Mouse (Mus musculus) stomach, postnatal 0 days (tissue): ENCODE measurements around the gene Mgll. TPM values are rescaled to one million over a fixed set of nuclear protein-coding genes. Genes with fewer than 3 reads are reported as not detected.

Source experiments
- ATAC-seq: fragments of 200-750 bp; cut with Nextera tagmentation; 2 replicates; pipeline ENCODE4 v1.8.0; 2017; ENCODE audit not compliant: low FRiP score, low TSS enrichment
- DNase-seq: peaks from one replicate; pipeline ENCODE4 v3.0.0-alpha.2; 2016; ENCODE audit warnings: low spot score
- H3K27ac ChIP-seq: fragments of 300-500 bp; sonication (generic); replicated peaks from 2 replicates; pipeline ENCODE4 v1.5.1; 2014; ENCODE audit warnings: mild to moderate bottlenecking, control low read depth
- H3K27me3 ChIP-seq: fragments of 300-500 bp; sonication (generic); 2 replicates; pipeline ENCODE4 v1.6.1; 2014; ENCODE audit warnings: low read length; ENCODE audit not compliant: control insufficient read depth, insufficient read depth
- H3K36me3 ChIP-seq: fragments of 300-500 bp; sonication (generic); 2 replicates; pipeline ENCODE4 v1.6.1; 2014; ENCODE audit warnings: low read length, mixed read lengths; ENCODE audit not compliant: control insufficient read depth, insufficient read depth
- H3K4me1 ChIP-seq: fragments of 300-500 bp; sonication (generic); replicated peaks from 2 replicates; pipeline ENCODE4 v1.6.1; 2014; ENCODE audit warnings: antibody characterized with exemption; ENCODE audit not compliant: control insufficient read depth, insufficient read depth
- H3K4me2 ChIP-seq: fragments of 300-500 bp; sonication (generic); replicated peaks from 2 replicates; pipeline ENCODE4 v1.6.1; 2014; ENCODE audit warnings: low read depth, mild to moderate bottlenecking, control low read depth, moderate library complexity
- H3K4me3 ChIP-seq: fragments of 300-500 bp; sonication (generic); 2 replicates; pipeline ENCODE4 v1.5.1; 2014; ENCODE audit warnings: low read depth, low read length, control low read depth
- H3K9ac ChIP-seq: fragments of 300-500 bp; sonication (generic); 2 replicates; pipeline ENCODE4 v1.6.1; 2014; ENCODE audit warnings: mild to moderate bottlenecking, low read length, control low read depth, mixed read lengths
- H3K9me3 ChIP-seq: fragments of 300-500 bp; sonication (generic); 2 replicates; pipeline ENCODE4 v1.6.1; 2016; ENCODE audit warnings: low read length; ENCODE audit not compliant: control insufficient read depth
- CTCF ChIP-seq: IDR thresholded peaks from 2 replicates; pipeline ENCODE4 v1.5.1; 2016; ENCODE audit warnings: antibody characterized with exemption, low read depth, mild to moderate bottlenecking, moderate library complexity
- EP300 ChIP-seq: optimal IDR thresholded peaks from 2 replicates; pipeline ENCODE3; 2016; ENCODE audit warnings: antibody characterized with exemption
- WGBS: fragments of 180-500 bp; shearing (Covaris S2); extraction: QIAGEN DNeasy Blood & Tissue Kit; methylation state at CpG from one replicate; pipeline ENCODE4 v1.1.7; 2014; 5-methylcytosine and 5-hydroxymethylcytosine counted together
- polyA plus RNA-seq: library from polyadenylated mRNA; unstranded; fragments of >200 nt; fragmentation: Nextera tagmentation; extraction: Ambion mirVana; gene quantifications from 2 replicates; pipeline ENCODE4 v1.2.1, GENCODE M21; 2015

Mgll gene
- polyA plus RNA-seq, 1 experiment from 2014 or later, result 117 TPM

DNA sequence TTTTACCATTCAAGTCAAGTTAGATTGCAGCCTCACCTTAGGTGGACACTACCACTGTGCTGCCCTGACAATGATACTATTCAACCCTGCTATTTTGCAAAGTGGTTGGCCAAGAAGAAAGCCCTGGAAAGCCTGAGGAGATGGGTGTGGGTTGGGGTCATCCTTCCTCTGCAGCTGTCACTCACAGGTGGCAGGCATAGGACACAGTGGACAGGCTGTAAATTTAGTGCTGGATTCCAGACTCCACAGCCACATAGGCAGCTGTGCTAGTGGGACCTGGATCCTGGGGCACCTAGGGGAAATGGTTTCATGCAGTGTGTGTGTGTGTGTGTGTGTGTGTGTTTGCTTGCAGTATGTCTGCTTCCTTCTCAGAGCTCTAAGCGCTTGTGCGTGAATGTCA lies 1.3 kb upstream of the Mgll start:
- no peak for TF ChIP-seq EP300
- no peak for TF ChIP-seq CTCF
- no peaks in the 10 kb centered on the region for H3K36me3 ChIP-seq
- H3K27ac ChIP-seq, result no peak overlapping the region
- ATAC-seq (no peak), DNase-seq (no peak)
- H3K4me2 ChIP-seq, result no peak overlapping the region
- no peaks in the 10 kb centered on the region for H3K9me3 ChIP-seq
- H3K27me3 ChIP-seq, result no peaks in the 10 kb centered on the region
- WGBS, result 96% methylated on average over 2 of the region's 2 CpGs
- H3K4me1 ChIP-seq, result 0 out of 2 replicates have a peak, but pooled peaks cover 2% of the 10 kb centered on the region
- no peak overlapping the region for H3K9ac ChIP-seq
- no peak overlapping the region for H3K4me3 ChIP-seq

DNA sequence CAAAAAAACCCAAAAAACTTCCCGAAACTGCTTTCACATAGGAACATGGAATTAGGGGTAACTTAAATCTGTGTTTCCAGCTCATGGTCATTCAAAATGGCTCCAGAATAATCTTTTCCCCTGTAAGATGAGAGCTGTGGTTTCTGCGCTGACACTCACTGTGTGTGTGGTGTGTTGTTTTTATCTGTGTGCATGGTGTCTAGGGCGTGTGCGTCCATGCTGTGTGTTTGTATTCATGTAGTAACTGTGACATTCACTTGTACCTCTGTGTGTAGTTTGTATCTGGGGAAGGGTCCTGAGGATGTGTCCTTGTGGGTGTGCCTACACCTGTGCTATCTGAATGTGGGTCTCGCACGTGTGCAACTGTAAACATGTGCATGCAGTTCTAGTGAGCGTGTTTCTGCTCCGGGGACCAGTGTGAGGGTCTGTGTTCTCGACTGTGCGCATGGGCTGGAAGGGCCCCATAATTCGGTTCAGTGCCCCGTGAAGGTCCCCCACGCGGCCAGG lies 353 bp upstream of the Mgll start:
- DNase-seq, result no peak
- Histone ChIP-seq H3K4me3 (peak overlapping the region; percentile 81), H3K9ac (peak overlapping the region; percentile 84), H3K27ac (peak overlapping the region; percentile 82), H3K27me3 (no peaks in the 10 kb centered on the region), H3K4me1 (0 out of 2 replicates have a peak, but pooled peaks cover 2% of the 10 kb centered on the region), H3K9me3 (no peaks in the 10 kb centered on the region), H3K4me2 (peak overlapping the region; percentile 94), H3K36me3 (no peaks in the 10 kb centered on the region)
- ATAC-seq, result no peak
- 27% methylated on average over 14 of the region's 14 CpGs for WGBS
- TF ChIP-seq CTCF (no peak), EP300 (no peak)

DNA sequence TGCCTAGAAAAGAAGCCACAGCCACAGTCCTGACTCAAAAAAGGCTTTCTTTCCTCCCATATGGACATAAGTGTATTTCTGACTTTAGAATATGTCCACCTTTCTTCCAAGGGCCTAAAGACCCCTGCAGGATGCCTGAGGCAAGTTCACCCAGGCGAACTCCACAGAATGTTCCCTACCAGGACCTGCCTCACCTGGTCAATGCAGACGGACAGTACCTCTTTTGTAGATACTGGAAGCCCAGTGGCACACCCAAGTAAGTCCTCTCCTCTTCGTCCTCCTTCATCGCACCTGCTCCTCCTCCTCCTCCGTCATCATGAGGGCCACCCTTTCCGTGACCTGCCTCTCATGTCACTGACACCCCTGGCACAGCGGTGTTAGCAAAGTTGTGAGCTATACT lies 1.4 kb downstream of the Mgll start:
- 0 out of 2 replicates have a peak, but pooled peaks cover 2% of the 10 kb centered on the region for H3K4me1 ChIP-seq
- H3K27ac ChIP-seq, result 0 out of 2 replicates have a peak overlapping the region, but pooled peaks have one; percentile 13
- H3K9ac ChIP-seq, result peak overlapping the region; percentile 48
- peak overlapping the region; percentile 81 for H3K4me3 ChIP-seq
- H3K36me3 ChIP-seq, result no peaks in the 10 kb centered on the region
- peak overlapping the region; percentile 94 for H3K4me2 ChIP-seq
- no peaks in the 10 kb centered on the region for H3K27me3 ChIP-seq
- no peaks in the 10 kb centered on the region for H3K9me3 ChIP-seq
- no peak for DNase-seq
- TF ChIP-seq EP300, result no peak
- TF ChIP-seq CTCF, result peak; percentile 67
- 47% methylated on average over 7 of the region's 7 CpGs for WGBS
- no peak for ATAC-seq

DNA sequence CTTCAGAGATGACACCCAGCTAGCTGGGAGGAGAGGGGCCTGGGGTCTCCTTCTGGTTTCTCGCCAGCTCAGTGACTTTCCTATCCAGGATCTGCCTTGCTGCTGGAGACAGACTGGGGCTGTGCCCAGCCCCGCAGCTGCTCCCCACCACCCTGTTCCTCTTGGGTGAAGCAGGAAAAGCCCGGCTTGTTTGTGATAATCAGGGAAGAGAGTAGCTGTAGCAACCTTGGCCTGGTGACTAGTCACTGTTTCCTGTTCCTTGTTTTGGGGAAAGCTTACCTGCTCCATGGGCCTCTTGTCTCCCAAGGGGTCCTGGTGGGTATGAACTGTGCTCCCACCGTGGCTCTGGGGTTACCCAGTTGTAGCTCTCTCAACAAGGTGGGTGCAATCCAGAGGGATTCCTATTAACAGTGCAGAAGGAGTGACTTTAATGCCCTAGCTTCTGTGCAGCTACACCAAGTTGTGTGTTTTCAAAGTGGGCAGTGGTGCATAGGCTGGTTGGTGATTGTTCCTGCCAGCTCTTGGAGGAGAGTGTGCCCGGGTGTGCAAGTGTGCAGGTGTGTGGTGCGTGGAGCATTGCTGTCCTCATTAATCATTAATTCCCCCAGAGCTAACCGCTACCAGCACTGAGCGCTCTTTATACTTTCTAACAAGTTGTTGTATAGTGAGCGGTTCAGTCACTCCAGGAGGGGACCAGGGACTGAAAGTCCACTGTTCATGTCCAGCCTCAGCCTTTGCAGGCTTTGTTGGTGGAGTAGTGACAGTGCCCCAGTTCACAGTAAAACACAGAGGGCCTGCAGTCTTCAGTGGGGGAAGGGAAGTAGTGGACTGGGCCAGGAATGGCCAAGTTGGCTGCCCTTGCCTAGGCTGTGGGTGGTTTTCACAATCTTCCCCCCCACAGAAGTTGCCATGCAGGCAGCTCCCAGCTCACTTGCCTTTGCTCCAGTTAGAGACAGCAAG lies 2.3 kb downstream of the Mgll start:
- no peak for ATAC-seq
- no peak for TF ChIP-seq EP300
- TF ChIP-seq CTCF, result no peak
- WGBS, result 49% methylated on average over 9 of the region's 9 CpGs
- peak overlapping the region; percentile 81 for H3K4me3 ChIP-seq
- H3K9me3 ChIP-seq, result no peaks in the 10 kb centered on the region
- 0 out of 2 replicates have a peak, but pooled peaks cover 2% of the 10 kb centered on the region for H3K4me1 ChIP-seq
- no peak for DNase-seq
- H3K9ac ChIP-seq, result peak overlapping the region; percentile 53
- peak overlapping the region; percentile 94 for H3K4me2 ChIP-seq
- peak overlapping the region; percentile 26; the same call in 1 of the 2 replicates for H3K27ac ChIP-seq
- no peaks in the 10 kb centered on the region for H3K27me3 ChIP-seq
- H3K36me3 ChIP-seq, result no peaks in the 10 kb centered on the region

DNA sequence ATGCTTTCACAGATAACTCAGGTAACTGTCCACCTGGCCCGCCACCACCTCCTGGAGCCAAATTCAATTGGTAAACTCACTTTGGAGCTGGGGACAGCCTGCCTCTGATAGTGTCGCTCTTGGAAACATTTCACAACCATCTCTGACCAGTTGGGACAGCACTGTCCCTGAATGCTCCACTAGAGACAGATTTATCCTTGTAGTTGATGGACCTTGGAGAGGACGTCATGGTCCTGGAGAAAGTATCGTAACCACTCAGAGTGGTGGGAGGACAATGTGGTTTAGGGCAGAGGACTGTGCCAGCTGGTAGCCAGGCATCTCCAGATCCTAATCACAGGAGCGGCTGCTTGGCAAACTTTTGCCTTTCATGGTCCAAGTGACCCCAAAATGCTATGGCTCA lies 3.3 kb downstream of the Mgll start:
- no peak for ATAC-seq
- no peaks in the 10 kb centered on the region for H3K27me3 ChIP-seq
- no peak for DNase-seq
- 85% methylated on average over 5 of the region's 5 CpGs for WGBS
- H3K4me1 ChIP-seq, result peaks cover 9% of the 10 kb centered on the region
- no peaks in the 10 kb centered on the region for H3K36me3 ChIP-seq
- H3K9me3 ChIP-seq, result no peaks in the 10 kb centered on the region
- H3K9ac ChIP-seq, result no peak overlapping the region
- H3K27ac ChIP-seq, result no peak overlapping the region
- peak overlapping the region; percentile 94 for H3K4me2 ChIP-seq
- TF ChIP-seq CTCF (no peak), EP300 (no peak)
- H3K4me3 ChIP-seq, result no peak overlapping the region

DNA sequence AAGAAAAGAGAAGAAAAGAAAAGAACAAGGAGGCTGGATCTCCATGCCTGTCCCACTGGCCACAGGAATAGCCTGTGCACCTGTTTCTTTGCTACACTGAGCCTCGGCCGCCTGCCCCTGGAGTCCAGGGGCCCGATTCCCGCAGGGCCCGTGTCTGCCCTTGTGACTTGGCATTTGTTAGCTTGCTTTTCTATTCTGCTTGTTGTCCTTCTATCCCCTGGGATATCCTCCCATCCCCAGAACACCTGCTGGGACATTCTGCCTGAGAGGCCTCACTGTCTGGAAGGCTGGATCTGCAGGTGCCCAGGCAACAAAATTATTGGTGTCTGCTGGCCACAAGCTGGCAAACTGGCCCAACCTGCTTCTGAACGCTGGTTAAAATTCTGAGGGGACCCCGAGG lies 3.8 kb downstream of the Mgll start:
- no peak overlapping the region for H3K9ac ChIP-seq
- H3K4me3 ChIP-seq, result no peak overlapping the region
- TF ChIP-seq EP300, result no peak
- TF ChIP-seq CTCF, result no peak
- WGBS, result 78% methylated on average over 7 of the region's 7 CpGs
- no peak for DNase-seq
- no peaks in the 10 kb centered on the region for H3K27me3 ChIP-seq
- no peaks in the 10 kb centered on the region for H3K9me3 ChIP-seq
- peaks cover 11% of the 10 kb centered on the region for H3K4me1 ChIP-seq
- H3K4me2 ChIP-seq, result no peak overlapping the region
- H3K36me3 ChIP-seq, result no peaks in the 10 kb centered on the region
- H3K27ac ChIP-seq, result no peak overlapping the region
- no peak for ATAC-seq
